Mouse (Mus musculus) kidney, embryonic 14.5 days (tissue): ENCODE data around the gene Celsr3. TPM values are rescaled to one million over a fixed set of nuclear protein-coding genes. Genes with fewer than 3 reads are reported as not detected.
A peak's percentile ranks its signal among the peaks of the same experiment; 100 is the strongest.

Experiments used
- ATAC-seq: fragments of 200-750 bp; cut with Nextera tagmentation; 2 replicates; pipeline ENCODE4 v1.8.0; 2017; ENCODE audit warnings: moderate number of reproducible peaks, mild to moderate bottlenecking, moderate TSS enrichment, moderate library complexity; ENCODE audit not compliant: low FRiP score, low TSS enrichment
- H3K27ac ChIP-seq: fragments of 300-500 bp; sonication (generic); 2 replicates; pipeline ENCODE4 v1.5.1; 2014; ENCODE audit warnings: low read depth, mild to moderate bottlenecking, low read length, moderate library complexity, mixed read lengths
- H3K27me3 ChIP-seq: fragments of 300-500 bp; sonication (generic); 2 replicates; pipeline ENCODE4 v1.6.1; 2014; ENCODE audit warnings: mild to moderate bottlenecking, low read length; ENCODE audit not compliant: control insufficient read depth, insufficient read depth
- H3K36me3 ChIP-seq: fragments of 300-500 bp; sonication (generic); 2 replicates; pipeline ENCODE4 v1.6.1; 2014; ENCODE audit warnings: low read length, mixed read lengths; ENCODE audit not compliant: control insufficient read depth, insufficient read depth
- H3K4me1 ChIP-seq: fragments of 300-500 bp; sonication (generic); 2 replicates; pipeline ENCODE4 v1.6.1; 2014; ENCODE audit warnings: low read length, mixed read lengths; ENCODE audit not compliant: control insufficient read depth, insufficient read depth
- H3K4me2 ChIP-seq: fragments of 300-500 bp; sonication (generic); replicated peaks from 2 replicates; pipeline ENCODE4 v1.6.1; 2014; ENCODE audit warnings: low read depth, mild to moderate bottlenecking, low read length
- H3K4me3 ChIP-seq: fragments of 300-500 bp; sonication (generic); 2 replicates; pipeline ENCODE4 v1.5.1; 2014; ENCODE audit warnings: mild to moderate bottlenecking, low read length
- H3K9ac ChIP-seq: fragments of 300-500 bp; sonication (generic); 2 replicates; pipeline ENCODE4 v1.6.1; 2014; ENCODE audit warnings: low read depth, mild to moderate bottlenecking, low read length, moderate library complexity
- H3K9me3 ChIP-seq: fragments of 300-500 bp; sonication (generic); 2 replicates; pipeline ENCODE4 v1.6.1; 2016; ENCODE audit warnings: low read length; ENCODE audit not compliant: control insufficient read depth
- WGBS: fragments of 180-500 bp; shearing (Covaris S2); extraction: QIAGEN DNeasy Blood & Tissue Kit; methylation state at CpG from one replicate; pipeline ENCODE4 v1.1.7; 2014; 5-methylcytosine and 5-hydroxymethylcytosine counted together
- microRNA-seq: library from miRNA; unstranded; fragments of <30 nt; microRNA quantifications from one replicate; pipeline ENCODE4, GENCODE M21; 2016
- polyA plus RNA-seq: library from polyadenylated mRNA; unstranded; fragments of >200 nt; fragmentation: Nextera tagmentation; extraction: Ambion mirVana; gene quantifications from 2 replicates; pipeline ENCODE4 v1.2.1, GENCODE M21; 2014

Gene Celsr3
- polyA plus RNA-seq, 1 experiment from 2014 or later, result 0.04 TPM

- Histone ChIP-seq H3K9me3 (no peaks in the 10 kb centered on the region), H3K4me2 (0 out of 2 replicates have a peak overlapping the region, but pooled peaks have one; percentile 80), H3K4me1 (no peaks in the 10 kb centered on the region), H3K36me3 (peaks cover 10% of the 10 kb centered on the region; the same call in 1 of the 2 replicates), H3K27me3 (no peaks in the 10 kb centered on the region), H3K9ac (peak overlapping the region; percentile 79; the same call in 1 of the 2 replicates), H3K4me3 (no peak overlapping the region), H3K27ac (no peak overlapping the region)
- no peak for ATAC-seq
- WGBS, result 59% methylated on average over 5 of the region's 5 CpGs
Measured at GRCm38 (mm10) chr9:108855335-108855734, 29.2 kb downstream of the Celsr3 start.

- H3K9me3 ChIP-seq, result no peaks in the 10 kb centered on the region
- H3K4me3 ChIP-seq, result no peak overlapping the region
- H3K36me3 ChIP-seq, result peaks cover 17% of the 10 kb centered on the region; the same call in 1 of the 2 replicates
- 82% methylated on average over 8 of the region's 8 CpGs for WGBS
- no peaks in the 10 kb centered on the region for H3K27me3 ChIP-seq
- H3K4me2 ChIP-seq, result no peak overlapping the region
- H3K4me1 ChIP-seq, result no peaks in the 10 kb centered on the region
- no peak overlapping the region for H3K9ac ChIP-seq
- no peak overlapping the region for H3K27ac ChIP-seq
- ATAC-seq, result no peak
Measured at GRCm38 (mm10) chr9:108858792-108859527, 32.8 kb downstream of the Celsr3 start.

Small RNA genes lying within 50 kb of the gene (microRNA-seq; reads per million reads assigned to microRNA genes)
- not detected for gene Gm23156

Other genes starting within 250 kb of the Celsr3 start
- 86.0 and 114 TPM in 2 replicates for gene Wdr6, start 247.6 kb upstream of the Celsr3 start, polyA plus RNA-seq
- gene P4htm, start 228.7 kb upstream of the Celsr3 start, polyA plus RNA-seq, result 7.5 and 7.7 TPM in 2 replicates
- gene Arih2, start 176.9 kb upstream of the Celsr3 start, polyA plus RNA-seq, result 32.7 and 38.8 TPM in 2 replicates
- gene Slc25a20, start 164.2 kb upstream of the Celsr3 start, polyA plus RNA-seq, result 25.8 and 41.7 TPM in 2 replicates
- gene Prkar2a, start 137.0 kb upstream of the Celsr3 start, polyA plus RNA-seq, result 25.9 and 28.8 TPM in 2 replicates
- gene Ip6k2, start 42.5 kb upstream of the Celsr3 start, polyA plus RNA-seq, result 125 and 134 TPM in 2 replicates
- 9.0 and 21.7 TPM in 2 replicates for gene Nckipsd, start 18.0 kb upstream of the Celsr3 start, polyA plus RNA-seq
- 8.6 and 14.5 TPM in 2 replicates for gene Slc26a6, start 27.0 kb downstream of the Celsr3 start, polyA plus RNA-seq
- gene Tmem89, start 88.3 kb downstream of the Celsr3 start, polyA plus RNA-seq, result not detected in 2 replicates
- gene Uqcrc1, start 110.3 kb downstream of the Celsr3 start, polyA plus RNA-seq, result 482 and 520 TPM in 2 replicates
- 3.5 and 5.4 TPM in 2 replicates for gene Col7a1, start 127.3 kb downstream of the Celsr3 start, polyA plus RNA-seq
- 0.24 TPM in 1 of 2 replicates, not detected in the other for gene Ucn2, start 159.7 kb downstream of the Celsr3 start, polyA plus RNA-seq
- 6.4 and 10.1 TPM in 2 replicates for gene Pfkfb4, start 165.5 kb downstream of the Celsr3 start, polyA plus RNA-seq
- gene Shisa5, start 212.2 kb downstream of the Celsr3 start, polyA plus RNA-seq, result 58.0 and 65.7 TPM in 2 replicates
- gene Trex1, start 233.4 kb downstream of the Celsr3 start, polyA plus RNA-seq, result 12.6 and 13.3 TPM in 2 replicates
- 20.5 and 30.7 TPM in 2 replicates for gene Atrip, start 247.8 kb downstream of the Celsr3 start, polyA plus RNA-seq